In the genomic region with DNA sequence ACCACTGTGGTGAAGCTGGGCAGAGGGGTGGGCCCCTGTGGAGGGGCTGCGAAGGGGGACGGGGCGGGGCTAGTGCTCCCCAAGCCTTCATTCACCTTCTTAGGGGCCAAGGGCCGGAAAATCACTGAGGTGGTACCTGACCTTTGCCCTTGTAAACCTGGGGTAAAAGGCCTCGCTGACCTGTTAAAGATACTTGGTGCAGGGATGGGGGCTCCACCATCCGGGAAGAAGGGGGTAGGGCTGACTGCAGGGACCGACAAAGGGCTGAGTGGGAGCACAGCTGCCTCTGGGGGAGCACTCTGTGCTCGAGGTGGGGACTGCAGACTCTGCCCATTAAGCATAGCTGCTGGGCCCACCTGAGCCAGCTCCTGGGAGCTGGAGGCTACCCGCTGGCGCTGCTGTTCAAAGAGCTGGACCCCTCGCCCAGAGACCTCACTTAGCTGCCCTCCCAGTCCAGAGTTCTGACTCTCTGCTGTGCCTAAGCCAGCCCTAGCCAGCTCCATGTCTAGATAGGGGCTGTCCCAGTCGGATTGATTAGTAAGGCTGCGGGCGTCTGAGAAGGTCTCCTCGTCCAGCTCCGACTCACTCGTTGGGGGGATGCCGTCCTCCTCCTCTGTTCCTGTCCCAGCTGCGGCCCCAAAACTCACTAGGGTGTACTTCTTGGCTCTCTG, we compare ENCODE assay signal across 9 mouse cellular contexts. TPM values are rescaled to one million over a fixed set of nuclear protein-coding genes. Genes with fewer than 3 reads are reported as not detected.
DNase-seq lines count a peak whose midpoint lies in the region; ATAC-seq and TF ChIP-seq lines count a peak whose summit lies in the region.
"Had no signal": no experiment of that assay in that cellular context is flagged by ENCODE, and none has a peak within 500 bp of the region (broad histone marks: within the 10 kb centered on the region; RNA-seq: fewer than 3 reads in every experiment).

No protein-coding gene starts in this region.

- ATAC-seq in midbrain, postnatal 0 days (ENCODE audit: low FRiP score): peak; percentile 65

- peak overlapping the region; percentile 83 for H3K27ac ChIP-seq in midbrain, postnatal 0 days (ENCODE audit: low read depth, low read length)

- no peaks in the 10 kb centered on the region for H3K36me3 ChIP-seq in midbrain, postnatal 0 days (ENCODE audit: insufficient read depth, low read length)

- WGBS in midbrain, postnatal 0 days: 4% methylated on average over 19 of the region's 19 CpGs

- peak overlapping the region; percentile 89 for H3K4me2 ChIP-seq in midbrain, postnatal 0 days (ENCODE audit: low read depth, low read length, poor library complexity, severe bottlenecking)

- peak; percentile 16 for DNase-seq in left cerebral cortex, postnatal 4 days
- DNase-seq in left cerebral cortex, adult 18-20 months (ENCODE audit: low spot score in 2 of 2): no peak
- peak; percentile 47 for DNase-seq in cerebellum, adult 11-12 months
- peak; percentile 19 for DNase-seq in forelimb bud, embryonic 11.5 days (ENCODE audit: low read depth, low spot score)
- DNase-seq in layer of hippocampus, postnatal 25 days (ENCODE audit: extremely low spot score in 1 of 2, low spot score in 1 of 2): peak; percentile 17 to 29
- peak; percentile 36 for DNase-seq in midbrain, postnatal 0 days (ENCODE audit: low spot score)
- DNase-seq in adrenal gland, adult (ENCODE audit: inconsistent age in 2 of 2, low spot score in 1 of 2): no peak
- DNase-seq in adrenal gland, adult 2 months: no peak

- no peaks in the 10 kb centered on the region for H3K27me3 ChIP-seq in midbrain, postnatal 0 days (ENCODE audit: insufficient read depth, low read length)

- no peaks in the 10 kb centered on the region for H3K9me3 ChIP-seq in midbrain, postnatal 0 days (ENCODE audit: low read length)

- intact Hi-C loops in left cerebral cortex, postnatal 4 days (cut with DNase I): no loop called here

- H3K9ac ChIP-seq in midbrain, postnatal 0 days (replicated peaks; ENCODE audit: low read length, poor library complexity, severe bottlenecking): peak overlapping the region; percentile 73

- TF ChIP-seq CTCF in midbrain, postnatal 0 days (IDR thresholded peaks at IDR 0.05): no peak

- peak overlapping the region; percentile 55 for H3K4me3 ChIP-seq in midbrain, postnatal 0 days (ENCODE audit: low read depth, low read length)

- peaks cover 6% of the 10 kb centered on the region; the same call in 1 of the 2 replicates for H3K4me1 ChIP-seq in midbrain, postnatal 0 days (ENCODE audit: insufficient read depth, low read length)

RNA-seq across cellular contexts. Expression of a gene that starts 5.5 kb away (rescaled TPM):
- total RNA-seq in left cerebral cortex, postnatal 4 days (2021): not detected
- not detected for total RNA-seq in left cerebral cortex, adult 18-20 months (2021)
- total RNA-seq in layer of hippocampus, postnatal 25 days (2021): not detected
- total RNA-seq in midbrain, postnatal 0 days (2014; rRNA removed): not detected in 2 replicates
- polyA plus RNA-seq in midbrain, postnatal 0 days (2015; fragmentation: Nextera tagmentation; extraction: Ambion mirVana): 0.56 TPM in 1 of 2 replicates, not detected in the other
- not detected for total RNA-seq in adrenal gland, adult 2 months (2021)
- polyA plus RNA-seq in adrenal gland, adult 2 months (2012; rRNA removed): not detected in 2 replicates
- total RNA-seq: left cerebral cortex, postnatal 10 days had no signal

RNA-seq across cellular contexts. Expression of a gene that starts 6.4 kb away (rescaled TPM):
- total RNA-seq in left cerebral cortex, postnatal 4 days (2021): under 1 TPM; 0.16 to 0.28 TPM
- under 1 TPM; 0.21 to 0.28 TPM for total RNA-seq in left cerebral cortex, adult 18-20 months (2021)
- total RNA-seq in layer of hippocampus, postnatal 25 days (2021): under 1 TPM; 0.12 to 0.22 TPM
- total RNA-seq in midbrain, postnatal 0 days (2014; rRNA removed): 0.09 and 0.33 TPM in 2 replicates
- 0.12 and 0.28 TPM in 2 replicates for polyA plus RNA-seq in midbrain, postnatal 0 days (2015; fragmentation: Nextera tagmentation; extraction: Ambion mirVana)
- under 1 TPM; 0.17 to 0.35 TPM for total RNA-seq in adrenal gland, adult 2 months (2021)
- 0.13 and 0.35 TPM in 2 replicates for polyA plus RNA-seq in adrenal gland, adult 2 months (2012; rRNA removed)

RNA-seq across cellular contexts. Expression of a gene that starts 12.3 kb away (rescaled TPM):
- total RNA-seq in left cerebral cortex, postnatal 4 days (2021): 100 to 1,000 TPM; 124 to 151 TPM
- 100 to 1,000 TPM; 102 to 110 TPM for total RNA-seq in left cerebral cortex, adult 18-20 months (2021)
- 100 to 1,000 TPM in 1 of 2 experiments, 10 to 100 TPM in 1; 99.6 to 110 TPM for total RNA-seq in layer of hippocampus, postnatal 25 days (2021)
- 90.2 and 141 TPM in 2 replicates for total RNA-seq in midbrain, postnatal 0 days (2014; rRNA removed)
- 62.4 and 63.7 TPM in 2 replicates for polyA plus RNA-seq in midbrain, postnatal 0 days (2015; fragmentation: Nextera tagmentation; extraction: Ambion mirVana)
- 100 to 1,000 TPM; 109 to 142 TPM for total RNA-seq in adrenal gland, adult 2 months (2021)
- polyA plus RNA-seq in adrenal gland, adult 2 months (2012; rRNA removed): 283 and 329 TPM in 2 replicates

RNA-seq across cellular contexts. Expression of a gene that starts 20.9 kb away (rescaled TPM):
- total RNA-seq in left cerebral cortex, postnatal 4 days (2021): 10 to 100 TPM; 23.0 to 26.9 TPM
- 10 to 100 TPM; 39.4 to 44.2 TPM for total RNA-seq in left cerebral cortex, adult 18-20 months (2021)
- 10 to 100 TPM; 42.6 to 50.8 TPM for total RNA-seq in layer of hippocampus, postnatal 25 days (2021)
- total RNA-seq in midbrain, postnatal 0 days (2014; rRNA removed): 25.5 and 29.5 TPM in 2 replicates
- polyA plus RNA-seq in midbrain, postnatal 0 days (2015; fragmentation: Nextera tagmentation; extraction: Ambion mirVana): 6.0 and 7.3 TPM in 2 replicates
- total RNA-seq in adrenal gland, adult 2 months (2021): 10 to 100 TPM; 11.3 to 12.1 TPM
- polyA plus RNA-seq in adrenal gland, adult 2 months (2012; rRNA removed): 4.7 and 5.6 TPM in 2 replicates

RNA-seq across cellular contexts. Expression of a gene that starts 33.0 kb away (rescaled TPM):
- 10 to 100 TPM; 21.9 to 22.3 TPM for total RNA-seq in left cerebral cortex, postnatal 4 days (2021)
- 10 to 100 TPM; 17.2 to 18.0 TPM for total RNA-seq in left cerebral cortex, adult 18-20 months (2021)
- 10 to 100 TPM; 15.6 to 16.0 TPM for total RNA-seq in layer of hippocampus, postnatal 25 days (2021)
- total RNA-seq in midbrain, postnatal 0 days (2014; rRNA removed): 21.0 and 22.8 TPM in 2 replicates
- polyA plus RNA-seq in midbrain, postnatal 0 days (2015; fragmentation: Nextera tagmentation; extraction: Ambion mirVana): 23.0 and 23.7 TPM in 2 replicates
- total RNA-seq in adrenal gland, adult 2 months (2021): 10 to 100 TPM; 15.5 to 18.0 TPM
- polyA plus RNA-seq in adrenal gland, adult 2 months (2012; rRNA removed): 47.8 and 51.2 TPM in 2 replicates

Comparison
In these comparisons a context has a peak if more than half of its experiments do, and no peak if none do; other contexts are left out.
1. DNase-seq: peak in left cerebral cortex, postnatal 4 days (single experiment), cerebellum, adult 11-12 months (single experiment), forelimb bud, embryonic 11.5 days (single experiment), layer of hippocampus, postnatal 25 days (2 of 2) and midbrain, postnatal 0 days (single experiment); none in left cerebral cortex, adult 18-20 months (0 of 2), adrenal gland, adult (0 of 2) and adrenal gland, adult 2 months (single experiment).